17 mouse cellular contexts compared by ENCODE assay signal in genomic region chr5:147134341-147135088, GRCm38 (mm10). TPM values are rescaled to one million over a fixed set of nuclear protein-coding genes. Genes with fewer than 3 reads are reported as not detected.
DNase-seq lines count a peak whose midpoint lies in the region; ATAC-seq and TF ChIP-seq lines count a peak whose summit lies in the region.
"Had no signal": no experiment of that assay in that cellular context is flagged by ENCODE, and none has a peak within 500 bp of the region (broad histone marks: within the 10 kb centered on the region; RNA-seq: fewer than 3 reads in every experiment).

No protein-coding gene starts in this region.

- no peak overlapping the region for H3K4me3 ChIP-seq in forebrain, embryonic 11.5 days (ENCODE audit: low read depth, low read length)
- H3K4me3 ChIP-seq in forebrain, embryonic 16.5 days (replicated peaks; ENCODE audit: low read length), result no peak overlapping the region
- no peak overlapping the region for H3K4me3 ChIP-seq in lung, embryonic 14.5 days (ENCODE audit: low read depth, low read length)
- no peak overlapping the region for H3K4me3 ChIP-seq in lung, postnatal 0 days (ENCODE audit: low read depth, low read length)
- no peak overlapping the region for H3K4me3 ChIP-seq in neural tube, embryonic 11.5 days (ENCODE audit: low read depth, low read length)
- H3K4me3 ChIP-seq: liver, embryonic 15.5 days had no signal

- peaks cover 6% of the 10 kb centered on the region; the same call in 1 of the 2 replicates for H3K4me1 ChIP-seq in forebrain, embryonic 11.5 days (replicated peaks; ENCODE audit: control insufficient read depth, insufficient read depth, low read length)
- H3K4me1 ChIP-seq in forebrain, embryonic 16.5 days (replicated peaks; ENCODE audit: control insufficient read depth, insufficient read depth, low read length), result peaks cover 4% of the 10 kb centered on the region
- H3K4me1 ChIP-seq in lung, embryonic 14.5 days (ENCODE audit: insufficient read depth), result no peaks in the 10 kb centered on the region
- H3K4me1 ChIP-seq in lung, postnatal 0 days (ENCODE audit: insufficient read depth, low read depth, low read length), result no peaks in the 10 kb centered on the region; the same call in 1 of the 2 replicates
- peaks cover 9% of the 10 kb centered on the region; the same call in 1 of the 2 replicates for H3K4me1 ChIP-seq in neural tube, embryonic 11.5 days (ENCODE audit: control insufficient read depth, insufficient read depth, low read length)
- H3K4me1 ChIP-seq: liver, embryonic 15.5 days had no signal

- DNase-seq in forebrain, embryonic 11.5 days (ENCODE audit: low spot score), result no peak
- DNase-seq in lung, embryonic 14.5 days, result peak; percentile 23
- DNase-seq in lung, postnatal 0 days (ENCODE audit: low spot score), result no peak
- DNase-seq in forelimb bud, embryonic 11.5 days (ENCODE audit: low read depth, low spot score), result peak; percentile 55
- peak; percentile 54 for DNase-seq in neural tube, embryonic 11.5 days (ENCODE audit: low spot score)
- no peak for DNase-seq in thymus, postnatal 10 days (ENCODE audit: low spot score in 2 of 2)
- DNase-seq in heart, postnatal 25 days (ENCODE audit: low spot score), result no peak
- DNase-seq: cerebellum, adult 11-12 months; lung, postnatal 4 days; right cerebral cortex, adult 18-20 months had no signal

- ATAC-seq in forebrain, embryonic 11.5 days (replicated peaks; ENCODE audit: low FRiP score), result peak; percentile 50; the same call in 1 of the 2 replicates
- ATAC-seq in forebrain, embryonic 16.5 days, result no peak
- ATAC-seq in lung, embryonic 14.5 days (ENCODE audit: insufficient read depth), result no peak
- ATAC-seq in lung, postnatal 0 days, result no peak
- peak; percentile 77 for ATAC-seq in neural tube, embryonic 11.5 days (ENCODE audit: insufficient read depth, low FRiP score, low TSS enrichment)
- ATAC-seq: intestine, postnatal 0 days had no signal

- WGBS in forebrain, embryonic 11.5 days, result 14% methylated on average over 8 of the region's 8 CpGs
- WGBS in forebrain, embryonic 16.5 days, result 9% methylated on average over 8 of the region's 8 CpGs
- 29% methylated on average over 8 of the region's 8 CpGs for WGBS in lung, embryonic 14.5 days
- 35% methylated on average over 8 of the region's 8 CpGs for WGBS in lung, postnatal 0 days
- 23% methylated on average over 8 of the region's 8 CpGs for WGBS in neural tube, embryonic 11.5 days

- H3K36me3 ChIP-seq in forebrain, embryonic 11.5 days (ENCODE audit: control insufficient read depth, insufficient read depth, low read length), result no peaks in the 10 kb centered on the region
- H3K36me3 ChIP-seq in forebrain, embryonic 16.5 days (ENCODE audit: control insufficient read depth, insufficient read depth), result no peaks in the 10 kb centered on the region
- no peaks in the 10 kb centered on the region for H3K36me3 ChIP-seq in lung, embryonic 14.5 days (ENCODE audit: insufficient read depth)
- H3K36me3 ChIP-seq in lung, postnatal 0 days (ENCODE audit: insufficient read depth, low read length), result no peaks in the 10 kb centered on the region
- H3K36me3 ChIP-seq in neural tube, embryonic 11.5 days (ENCODE audit: control insufficient read depth, insufficient read depth, low read length), result no peaks in the 10 kb centered on the region
- H3K36me3 ChIP-seq: embryonic facial prominence, embryonic 13.5 days; liver, embryonic 15.5 days had no signal

- H3K27me3 ChIP-seq in forebrain, embryonic 11.5 days (ENCODE audit: control insufficient read depth, insufficient read depth, low read length), result peaks cover 31% of the 10 kb centered on the region
- peaks cover 36% of the 10 kb centered on the region for H3K27me3 ChIP-seq in forebrain, embryonic 16.5 days (replicated peaks; ENCODE audit: control insufficient read depth, insufficient read depth, low read length)
- H3K27me3 ChIP-seq in lung, embryonic 14.5 days (ENCODE audit: insufficient read depth, low read length), result no peaks in the 10 kb centered on the region
- H3K27me3 ChIP-seq in lung, postnatal 0 days (replicated peaks; ENCODE audit: insufficient read depth, low read length), result no peaks in the 10 kb centered on the region
- H3K27me3 ChIP-seq in neural tube, embryonic 11.5 days (ENCODE audit: control insufficient read depth, insufficient read depth, low read length), result no peaks in the 10 kb centered on the region

- H3K27ac ChIP-seq in forebrain, embryonic 11.5 days (ENCODE audit: low read depth, low read length), result no peak overlapping the region
- no peak overlapping the region for H3K27ac ChIP-seq in forebrain, embryonic 16.5 days (ENCODE audit: low read length)
- H3K27ac ChIP-seq in lung, embryonic 14.5 days (ENCODE audit: low read depth), result no peak overlapping the region
- no peak overlapping the region for H3K27ac ChIP-seq in lung, postnatal 0 days (ENCODE audit: low read length)
- H3K27ac ChIP-seq in neural tube, embryonic 11.5 days (ENCODE audit: low read depth, low read length), result no peak overlapping the region; the same call in 1 of the 2 replicates
- H3K27ac ChIP-seq: embryonic facial prominence, embryonic 13.5 days; liver, embryonic 15.5 days had no signal

- no peak for TF ChIP-seq CTCF in lung, embryonic 14.5 days (IDR thresholded peaks at IDR 0.05; ENCODE audit: low read depth)
- no peak for TF ChIP-seq CTCF in lung, postnatal 0 days (IDR thresholded peaks at IDR 0.05)

- H3K9ac ChIP-seq in forebrain, embryonic 11.5 days (ENCODE audit: low read length), result no peak overlapping the region
- no peak overlapping the region for H3K9ac ChIP-seq in forebrain, embryonic 16.5 days (replicated peaks; ENCODE audit: low read depth, low read length)
- H3K9ac ChIP-seq in lung, embryonic 14.5 days, result no peak overlapping the region
- no peak overlapping the region for H3K9ac ChIP-seq in lung, postnatal 0 days (replicated peaks; ENCODE audit: low read depth)
- no peak overlapping the region for H3K9ac ChIP-seq in neural tube, embryonic 11.5 days (ENCODE audit: low read length)
- H3K9ac ChIP-seq: liver, embryonic 15.5 days had no signal

- H3K9me3 ChIP-seq in forebrain, embryonic 11.5 days (ENCODE audit: control insufficient read depth, low read length), result no peaks in the 10 kb centered on the region
- H3K9me3 ChIP-seq in forebrain, embryonic 16.5 days (ENCODE audit: control insufficient read depth, low read length), result no peaks in the 10 kb centered on the region
- H3K9me3 ChIP-seq in lung, embryonic 14.5 days (ENCODE audit: low read depth, low read length), result no peaks in the 10 kb centered on the region
- no peaks in the 10 kb centered on the region for H3K9me3 ChIP-seq in lung, postnatal 0 days (ENCODE audit: low read length)
- no peaks in the 10 kb centered on the region for H3K9me3 ChIP-seq in neural tube, embryonic 11.5 days (ENCODE audit: control insufficient read depth, low read length)
- H3K9me3 ChIP-seq: embryonic facial prominence, embryonic 13.5 days; liver, embryonic 15.5 days had no signal

- intact Hi-C loops in heart, postnatal 25 days (cut with DNase I), result no loop called here

- no peak overlapping the region for H3K4me2 ChIP-seq in forebrain, embryonic 11.5 days (ENCODE audit: low read depth, low read length, severe bottlenecking)
- H3K4me2 ChIP-seq in forebrain, embryonic 16.5 days (ENCODE audit: low read length), result no peak overlapping the region
- no peak overlapping the region for H3K4me2 ChIP-seq in lung, embryonic 14.5 days
- H3K4me2 ChIP-seq in lung, postnatal 0 days (replicated peaks; ENCODE audit: low read depth, low read length), result no peak overlapping the region
- H3K4me2 ChIP-seq in neural tube, embryonic 11.5 days (ENCODE audit: low read depth), result no peak overlapping the region

- no peak for TF ChIP-seq EP300 in lung, postnatal 0 days (IDR thresholded peaks at IDR 0.05)

RNA-seq across cellular contexts. Expression of gene Gsx1, which starts 54.0 kb away (rescaled TPM):
- 8.9 and 10.6 TPM in 2 replicates for polyA plus RNA-seq in forebrain, embryonic 11.5 days (2014; fragmentation: Nextera tagmentation; extraction: Ambion mirVana)
- polyA plus RNA-seq in forebrain, embryonic 16.5 days (2015; fragmentation: Nextera tagmentation; extraction: Ambion mirVana), result 1.5 and 1.9 TPM in 2 replicates
- polyA plus RNA-seq in lung, embryonic 14.5 days (2014; fragmentation: Nextera tagmentation; extraction: Ambion mirVana), result not detected in 2 replicates
- polyA plus RNA-seq in lung, postnatal 0 days (2015; fragmentation: Nextera tagmentation; extraction: Ambion mirVana), result not detected in 2 replicates
- polyA plus RNA-seq in neural tube, embryonic 11.5 days (2014; fragmentation: Nextera tagmentation; extraction: Ambion mirVana), result 11.3 and 12.8 TPM in 2 replicates
- total RNA-seq in heart, postnatal 25 days (2021), result not detected
- total RNA-seq: adrenal gland, postnatal 4 days had no signal
- polyA plus RNA-seq: embryonic facial prominence, embryonic 13.5 days; gonadal fat pad, adult 2 months; heart, postnatal 0 days; intestine, postnatal 0 days; liver, embryonic 15.5 days had no signal

RNA-seq across cellular contexts. Expression of gene Polr1d, which starts 57.7 kb away (rescaled TPM):
- 110 and 115 TPM in 2 replicates for polyA plus RNA-seq in forebrain, embryonic 11.5 days (2014; fragmentation: Nextera tagmentation; extraction: Ambion mirVana)
- 107 and 115 TPM in 2 replicates for polyA plus RNA-seq in forebrain, embryonic 16.5 days (2015; fragmentation: Nextera tagmentation; extraction: Ambion mirVana)
- polyA plus RNA-seq in lung, embryonic 14.5 days (2014; fragmentation: Nextera tagmentation; extraction: Ambion mirVana), result 123 and 127 TPM in 2 replicates
- 106 and 107 TPM in 2 replicates for polyA plus RNA-seq in lung, postnatal 0 days (2015; fragmentation: Nextera tagmentation; extraction: Ambion mirVana)
- polyA plus RNA-seq in neural tube, embryonic 11.5 days (2014; fragmentation: Nextera tagmentation; extraction: Ambion mirVana), result 106 and 113 TPM in 2 replicates
- total RNA-seq in heart, postnatal 25 days (2021), result 10 to 100 TPM; 73.2 to 73.8 TPM

RNA-seq across cellular contexts. Expression of gene Lnx2, which starts 58.1 kb away (rescaled TPM):
- polyA plus RNA-seq in forebrain, embryonic 11.5 days (2014; fragmentation: Nextera tagmentation; extraction: Ambion mirVana), result 9.7 and 9.9 TPM in 2 replicates
- polyA plus RNA-seq in forebrain, embryonic 16.5 days (2015; fragmentation: Nextera tagmentation; extraction: Ambion mirVana), result 12.8 and 14.3 TPM in 2 replicates
- polyA plus RNA-seq in lung, embryonic 14.5 days (2014; fragmentation: Nextera tagmentation; extraction: Ambion mirVana), result 19.3 and 19.9 TPM in 2 replicates
- 12.4 and 14.5 TPM in 2 replicates for polyA plus RNA-seq in lung, postnatal 0 days (2015; fragmentation: Nextera tagmentation; extraction: Ambion mirVana)
- polyA plus RNA-seq in neural tube, embryonic 11.5 days (2014; fragmentation: Nextera tagmentation; extraction: Ambion mirVana), result 9.8 and 10.5 TPM in 2 replicates
- 10 to 100 TPM; 10.1 to 10.7 TPM for total RNA-seq in heart, postnatal 25 days (2021)

Comparison
In these comparisons a context has a peak if more than half of its experiments do, and no peak if none do; other contexts are left out.
1. ATAC-seq: peak in forebrain, embryonic 11.5 days (single experiment) and neural tube, embryonic 11.5 days (single experiment); none in forebrain, embryonic 16.5 days (single experiment), lung, embryonic 14.5 days (single experiment) and lung, postnatal 0 days (single experiment).
2. DNase-seq: peak in lung, embryonic 14.5 days (single experiment), forelimb bud, embryonic 11.5 days (single experiment) and neural tube, embryonic 11.5 days (single experiment); none in forebrain, embryonic 11.5 days (single experiment), lung, postnatal 0 days (single experiment), thymus, postnatal 10 days (0 of 2) and heart, postnatal 25 days (single experiment).